Mouse (Mus musculus) embryonic fibroblast, embryonic 13.5 days (primary cell): ENCODE data around the gene Jund. TPM values are rescaled to one million over a fixed set of nuclear protein-coding genes. Genes with fewer than 3 reads are reported as not detected.

Experiments used
- H3K27ac ChIP-seq: 2 replicates; pipeline ENCODE4 v1.5.1; 2012; ENCODE audit warnings: low read length, control low read depth, inconsistent platforms; ENCODE audit not compliant: insufficient read depth
- H3K4me1 ChIP-seq: 2 replicates; pipeline ENCODE4 v1.6.1; 2011; ENCODE audit warnings: low read length; ENCODE audit not compliant: control insufficient read depth, insufficient read depth
- H3K4me3 ChIP-seq: 2 replicates; pipeline ENCODE4 v1.5.1; 2011; ENCODE audit warnings: mild to moderate bottlenecking, control low read depth, low read length; ENCODE audit not compliant: insufficient read depth
- CTCF ChIP-seq: IDR thresholded peaks from 2 replicates; pipeline ENCODE4 v1.5.1; 2011; ENCODE audit warnings: mild to moderate bottlenecking, control low read depth, low read length, moderate library complexity, borderline replicate concordance; ENCODE audit not compliant: insufficient read depth
- POLR2A ChIP-seq: IDR thresholded peaks from 2 replicates; pipeline ENCODE4 v1.6.1; 2011; ENCODE audit warnings: low read depth, mild to moderate bottlenecking, control low read depth, low read length, moderate library complexity
- polyA plus RNA-seq: library from polyadenylated mRNA; stranded (reverse); fragments of >200 nt; gene quantifications from 2 replicates; pipeline ENCODE4 v1.2.4, GENCODE M21; 2011; ENCODE audit warnings: low read depth; ENCODE audit not compliant: missing spikeins, insufficient read length

The Jund gene
- polyA plus RNA-seq, 1 experiment, result 82.2 TPM

GRCm38 (mm10) chr8:70749097-70749674 lies 50.4 kb downstream of the Jund start:
- TF ChIP-seq POLR2A, result no peak
- no peak for TF ChIP-seq CTCF
- Histone ChIP-seq H3K4me3 (no peak overlapping the region), H3K27ac (no peak overlapping the region), H3K4me1 (peaks cover 4% of the 10 kb centered on the region; the same call in 1 of the 2 replicates)

Other genes with a start within 250 kb of the Jund start
- gene Klhl26, start 222.0 kb upstream of the Jund start, polyA plus RNA-seq, result 21.4 and 31.7 TPM in 2 replicates
- 0.58 and 1.5 TPM in 2 replicates for gene Tmem59l, start 211.6 kb upstream of the Jund start, polyA plus RNA-seq
- 215 and 351 TPM in 2 replicates for gene Crlf1, start 205.8 kb upstream of the Jund start, polyA plus RNA-seq
- gene Rex1bd, start 192.2 kb upstream of the Jund start, polyA plus RNA-seq, result 29.9 and 46.6 TPM in 2 replicates
- 547 and 589 TPM in 2 replicates for gene Uba52, start 188.1 kb upstream of the Jund start, polyA plus RNA-seq
- gene Fkbp8, start 171.2 kb upstream of the Jund start, polyA plus RNA-seq, result 105 and 110 TPM in 2 replicates
- gene Kxd1, start 171.0 kb upstream of the Jund start, polyA plus RNA-seq, result 35.5 and 37.0 TPM in 2 replicates
- gene Ell, start 159.5 kb upstream of the Jund start, polyA plus RNA-seq, result 16.1 and 20.4 TPM in 2 replicates
- gene Isyna1, start 104.6 kb upstream of the Jund start, polyA plus RNA-seq, result 17.9 and 18.6 TPM in 2 replicates
- 44.7 and 50.7 TPM in 2 replicates for gene Ssbp4, start 90.1 kb upstream of the Jund start, polyA plus RNA-seq
- 0.46 TPM in 1 of 2 replicates, not detected in the other for gene Lrrc25, start 82.8 kb upstream of the Jund start, polyA plus RNA-seq
- gene Gdf15, start 66.5 kb upstream of the Jund start, polyA plus RNA-seq, result 3.1 and 4.2 TPM in 2 replicates
- 53.7 and 54.3 TPM in 2 replicates for gene Pgpep1, start 38.6 kb upstream of the Jund start, polyA plus RNA-seq
- 54.9 and 60.2 TPM in 2 replicates for gene Lsm4, start 25.7 kb upstream of the Jund start, polyA plus RNA-seq
- not detected in 2 replicates for gene Iqcn, start 4.5 kb downstream of the Jund start, polyA plus RNA-seq
- gene Gm3336, start 19.6 kb downstream of the Jund start, polyA plus RNA-seq, result not detected in 2 replicates
- not detected in 2 replicates for gene Pde4c, start 24.8 kb downstream of the Jund start, polyA plus RNA-seq
- 8.6 and 10.2 TPM in 2 replicates for gene Rab3a, start 55.7 kb downstream of the Jund start, polyA plus RNA-seq
- gene Mpv17l2, start 62.0 kb downstream of the Jund start, polyA plus RNA-seq, result 29.1 and 32.6 TPM in 2 replicates
- gene Pik3r2, start 77.8 kb downstream of the Jund start, polyA plus RNA-seq, result 42.8 and 43.5 TPM in 2 replicates
- gene Mast3, start 106.1 kb downstream of the Jund start, polyA plus RNA-seq, result 12.6 and 13.1 TPM in 2 replicates
- 1.1 TPM in 1 of 2 replicates, not detected in the other for gene Il12rb1, start 109.5 kb downstream of the Jund start, polyA plus RNA-seq
- gene Arrdc2, start 140.8 kb downstream of the Jund start, polyA plus RNA-seq, result 4.4 and 4.5 TPM in 2 replicates
- gene Kcnn1, start 164.3 kb downstream of the Jund start, polyA plus RNA-seq, result 1.7 and 2.7 TPM in 2 replicates
- gene Ccdc124, start 175.0 kb downstream of the Jund start, polyA plus RNA-seq, result 31.1 and 32.3 TPM in 2 replicates
- 0.28 and 0.30 TPM in 2 replicates for gene Slc5a5, start 193.8 kb downstream of the Jund start, polyA plus RNA-seq
- gene Rpl18a, start 198.5 kb downstream of the Jund start, polyA plus RNA-seq, result 1,792 and 1,906 TPM in 2 replicates
- 24.2 and 27.8 TPM in 2 replicates for gene Map1s, start 207.0 kb downstream of the Jund start, polyA plus RNA-seq